Mouse (Mus musculus) spleen, adult 12 weeks (tissue): Measurements from ENCODE around the gene Dynlrb2.

Source experiments
- DNase-seq: peaks from one replicate; pipeline ENCODE4 v3.0.0; 2022; ENCODE audit warnings: low spot score

Dynlrb2 gene

GRCm38 (mm10) chr8:116542842-116543241 is 38.1 kb downstream of the Dynlrb2 start:
- DNase-seq = no peak

GRCm38 (mm10) chr8:116543366-116543765 is 38.6 kb downstream of the Dynlrb2 start:
- DNase-seq = no peak

- no peak for DNase-seq
Observed at GRCm38 (mm10) chr8:116552255-116552654, 47.5 kb downstream of the Dynlrb2 start.

- no peak for DNase-seq
Observed at GRCm38 (mm10) chr8:116552778-116553177, 48.0 kb downstream of the Dynlrb2 start.
